Mouse (Mus musculus) heart, postnatal 0 days (tissue): ENCODE results near the gene Cacfd1.

Experiments
- CTCF ChIP-seq: IDR thresholded peaks from 2 replicates; pipeline ENCODE4 v1.5.1; 2016; ENCODE audit warnings: antibody characterized with exemption, control low read depth, low read depth
- EP300 ChIP-seq: IDR thresholded peaks from 2 replicates; pipeline ENCODE4 v1.6.1; 2016; ENCODE audit warnings: antibody characterized with exemption, low read depth

DNA sequence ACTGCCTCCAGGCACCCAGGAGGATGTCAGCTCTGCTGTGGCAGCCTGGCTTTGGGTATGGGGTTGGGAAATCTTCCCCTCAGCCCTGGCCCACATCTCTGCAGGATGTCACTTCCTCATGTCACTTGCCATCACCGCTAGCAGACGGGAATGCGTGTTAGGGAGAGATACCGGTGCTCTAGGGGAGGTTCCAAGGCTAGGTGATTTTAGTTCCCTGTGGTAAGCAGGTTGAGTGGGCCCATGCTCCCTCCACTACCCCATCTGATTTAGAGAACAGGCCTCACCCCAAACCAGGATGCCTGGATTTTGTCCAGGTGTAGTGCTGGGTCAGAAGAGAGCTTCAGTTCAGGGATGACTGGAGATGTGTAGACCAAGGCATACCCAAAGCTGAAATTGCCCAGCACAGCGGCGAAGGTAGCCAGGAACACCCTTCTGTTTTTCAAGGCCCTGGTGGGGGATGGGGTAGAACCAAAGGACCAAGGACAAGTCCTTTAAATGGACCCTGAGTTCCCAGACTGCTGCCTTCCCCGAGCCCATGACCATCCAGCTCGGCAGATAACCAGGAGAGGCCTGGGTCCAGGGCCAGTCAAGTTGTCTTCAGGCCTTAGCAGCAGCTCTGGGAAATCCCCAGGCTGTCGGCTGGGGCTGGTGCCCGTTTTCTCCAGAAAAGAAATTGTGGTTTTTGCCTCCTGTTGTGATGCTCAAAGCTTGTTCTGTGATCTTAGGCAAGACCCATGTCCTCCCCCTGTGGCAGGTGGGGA, 17.3 kb downstream of the Cacfd1 start:
- no peak for TF ChIP-seq CTCF
- TF ChIP-seq EP300, result no peak
